In genomic region chr12:91066286-91067082, GRCm38 (mm10) we compare ENCODE assay signal across 26 mouse cellular contexts.
DNase-seq lines count a peak whose midpoint lies in the region; ATAC-seq lines count a peak whose summit lies in the region.
"Had no signal": no experiment of that assay in that cellular context is flagged by ENCODE, and none has a peak within 500 bp of the region (broad histone marks: within the 10 kb centered on the region; RNA-seq: fewer than 3 reads in every experiment).

No protein-coding gene starts in this region.

- DNase-seq in heart, postnatal 14 days = no peak
- no peak for DNase-seq in embryo, embryonic 10 days (ENCODE audit: low spot score)
- no peak for DNase-seq in adrenal gland, postnatal 10 days
- DNase-seq: adrenal gland, adult 2 months; B cell, adult 2 months; cerebellum, adult 2 months; cerebellum, postnatal 25 days; embryo, embryonic 11 days; kidney, adult 18-20 months; kidney, postnatal 4 days; layer of hippocampus, adult 9-11 months; liver, embryonic 13.5 days; lung, adult 2 months; lung, postnatal 14 days; right cerebral cortex, adult 18-20 months; thymus, postnatal 25 days had no signal

- peak overlapping the region; percentile 27 for H3K27ac ChIP-seq in heart, embryonic 16.5 days (ENCODE audit: low read length)
- H3K27ac ChIP-seq in neural tube, embryonic 12.5 days = no peak overlapping the region
- no peak overlapping the region for H3K27ac ChIP-seq in neural tube, embryonic 15.5 days (replicated peaks)
- H3K27ac ChIP-seq in midbrain, embryonic 12.5 days (replicated peaks) = peak overlapping the region; percentile 54; the same call in 1 of the 2 replicates
- H3K27ac ChIP-seq: heart, embryonic 15.5 days; left cerebral cortex, adult 2 months; liver, embryonic 13.5 days; stomach, embryonic 15.5 days had no signal

- no peaks in the 10 kb centered on the region for H3K36me3 ChIP-seq in heart, embryonic 16.5 days (ENCODE audit: control insufficient read depth, insufficient read depth)
- H3K36me3 ChIP-seq in neural tube, embryonic 12.5 days = no peaks in the 10 kb centered on the region
- no peaks in the 10 kb centered on the region for H3K36me3 ChIP-seq in neural tube, embryonic 15.5 days
- no peaks in the 10 kb centered on the region for H3K36me3 ChIP-seq in midbrain, embryonic 12.5 days
- H3K36me3 ChIP-seq: heart, embryonic 15.5 days; liver, embryonic 13.5 days; stomach, embryonic 15.5 days had no signal

- 82% methylated on average over 5 of the region's 5 CpGs for WGBS in heart, embryonic 16.5 days
- WGBS in neural tube, embryonic 12.5 days = 44% methylated on average over 5 of the region's 5 CpGs
- WGBS in neural tube, embryonic 15.5 days = 38% methylated on average over 5 of the region's 5 CpGs
- 43% methylated on average over 5 of the region's 5 CpGs for WGBS in midbrain, embryonic 12.5 days

- no peak overlapping the region for H3K4me2 ChIP-seq in heart, embryonic 16.5 days (ENCODE audit: low read depth, low read length)
- no peak overlapping the region for H3K4me2 ChIP-seq in neural tube, embryonic 12.5 days (replicated peaks)
- H3K4me2 ChIP-seq in neural tube, embryonic 15.5 days = no peak overlapping the region
- no peak overlapping the region for H3K4me2 ChIP-seq in midbrain, embryonic 12.5 days (replicated peaks)
- H3K4me2 ChIP-seq: heart, embryonic 15.5 days; liver, embryonic 13.5 days; stomach, embryonic 15.5 days had no signal

- H3K9me3 ChIP-seq in heart, embryonic 16.5 days (replicated peaks; ENCODE audit: control insufficient read depth, low read length) = no peaks in the 10 kb centered on the region
- no peaks in the 10 kb centered on the region for H3K9me3 ChIP-seq in neural tube, embryonic 12.5 days
- no peaks in the 10 kb centered on the region for H3K9me3 ChIP-seq in neural tube, embryonic 15.5 days (replicated peaks)
- no peaks in the 10 kb centered on the region for H3K9me3 ChIP-seq in midbrain, embryonic 12.5 days
- H3K9me3 ChIP-seq: G1E; heart, embryonic 15.5 days; liver, embryonic 13.5 days; stomach, embryonic 15.5 days had no signal

- ATAC-seq in heart, embryonic 16.5 days (replicated peaks; ENCODE audit: extremely low read depth, insufficient read depth, low FRiP score) = no peak
- peak; percentile 53; the same call in 1 of the 2 replicates for ATAC-seq in neural tube, embryonic 12.5 days (ENCODE audit: low FRiP score, low read depth)
- no peak for ATAC-seq in neural tube, embryonic 15.5 days (ENCODE audit: low FRiP score)
- peak; percentile 88 for ATAC-seq in midbrain, embryonic 12.5 days (ENCODE audit: low FRiP score, low read depth)
- ATAC-seq: Patski had no signal

- peaks cover 22% of the 10 kb centered on the region for H3K4me1 ChIP-seq in heart, embryonic 16.5 days (ENCODE audit: control insufficient read depth, insufficient read depth, low read length)
- no peaks in the 10 kb centered on the region for H3K4me1 ChIP-seq in neural tube, embryonic 12.5 days
- no peaks in the 10 kb centered on the region for H3K4me1 ChIP-seq in neural tube, embryonic 15.5 days
- peaks cover 6% of the 10 kb centered on the region; the same call in 1 of the 2 replicates for H3K4me1 ChIP-seq in midbrain, embryonic 12.5 days
- H3K4me1 ChIP-seq: liver, embryonic 13.5 days; stomach, embryonic 15.5 days had no signal

- no peak overlapping the region for H3K4me3 ChIP-seq in heart, embryonic 16.5 days (ENCODE audit: low read length)
- no peak overlapping the region for H3K4me3 ChIP-seq in neural tube, embryonic 12.5 days
- H3K4me3 ChIP-seq in neural tube, embryonic 15.5 days (replicated peaks) = no peak overlapping the region
- H3K4me3 ChIP-seq in midbrain, embryonic 12.5 days = no peak overlapping the region
- H3K4me3 ChIP-seq: heart, embryonic 15.5 days; left cerebral cortex, adult 2 months; liver, embryonic 13.5 days; stomach, embryonic 15.5 days had no signal

- no peak overlapping the region for H3K9ac ChIP-seq in heart, embryonic 16.5 days (ENCODE audit: low read length)
- H3K9ac ChIP-seq in neural tube, embryonic 12.5 days = no peak overlapping the region
- H3K9ac ChIP-seq in neural tube, embryonic 15.5 days (replicated peaks) = no peak overlapping the region
- no peak overlapping the region for H3K9ac ChIP-seq in midbrain, embryonic 12.5 days (replicated peaks)
- H3K9ac ChIP-seq: heart, embryonic 15.5 days; liver, embryonic 13.5 days; stomach, embryonic 15.5 days had no signal

- H3K27me3 ChIP-seq in heart, embryonic 16.5 days (ENCODE audit: control insufficient read depth, insufficient read depth, low read length) = no peaks in the 10 kb centered on the region
- H3K27me3 ChIP-seq in neural tube, embryonic 12.5 days (replicated peaks) = no peaks in the 10 kb centered on the region
- no peaks in the 10 kb centered on the region for H3K27me3 ChIP-seq in neural tube, embryonic 15.5 days (replicated peaks)
- no peaks in the 10 kb centered on the region for H3K27me3 ChIP-seq in midbrain, embryonic 12.5 days
- H3K27me3 ChIP-seq: CH12.LX; heart, embryonic 15.5 days; liver, embryonic 13.5 days; Patski; stomach, embryonic 15.5 days had no signal

- intact Hi-C loops in heart, postnatal 14 days (cut with DNase I) = no loop called here

Comparison
In these comparisons a context has a peak if more than half of its experiments do, and no peak if none do; other contexts are left out.
1. ATAC-seq: peak in neural tube, embryonic 12.5 days (single experiment) and midbrain, embryonic 12.5 days (single experiment); none in heart, embryonic 16.5 days (single experiment) and neural tube, embryonic 15.5 days (single experiment).
2. H3K27ac ChIP-seq: peak in heart, embryonic 16.5 days (single experiment) and midbrain, embryonic 12.5 days (single experiment); none in neural tube, embryonic 12.5 days (single experiment) and neural tube, embryonic 15.5 days (single experiment).